Mouse (Mus musculus): ENCODE data around the gene Srgap1. TPM values are rescaled to one million over a fixed set of nuclear protein-coding genes. Genes with fewer than 3 reads are reported as not detected.

The Srgap1 gene
- polyA plus RNA-seq, 1 experiment from 2014 or later = 35.5 TPM

DNA sequence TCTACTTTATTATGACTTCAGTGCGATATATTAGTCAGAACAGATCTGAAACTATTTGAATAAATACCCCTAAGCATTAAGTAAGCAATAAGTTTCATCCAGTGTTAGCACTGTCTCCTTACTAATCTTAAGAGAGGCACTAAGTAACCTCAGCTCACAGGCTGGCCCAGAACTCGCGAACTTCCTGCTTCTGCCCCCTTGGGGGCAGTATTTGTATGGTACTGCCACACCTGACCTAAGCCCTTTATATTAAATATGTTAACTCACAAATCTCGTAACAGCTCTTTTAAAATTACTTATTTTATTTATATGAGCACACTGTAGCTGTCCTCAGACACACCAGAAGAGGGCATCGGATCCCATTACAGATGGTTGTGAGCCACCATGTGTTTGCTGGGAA lies 213.7 kb downstream of the Srgap1 start:
- no peaks in the 10 kb centered on the region for H3K9me3 ChIP-seq (replicated peaks)
- H3K27me3 ChIP-seq = no peaks in the 10 kb centered on the region
- no peaks in the 10 kb centered on the region; the same call in 1 of the 2 replicates for H3K36me3 ChIP-seq
- H3K27ac ChIP-seq = no peak overlapping the region
- peaks cover 24% of the 10 kb centered on the region for H3K4me1 ChIP-seq
- H3K4me3 ChIP-seq = no peak overlapping the region
- ATAC-seq (ENCODE audit: low FRiP score) = no peak
- H3K9ac ChIP-seq = no peak overlapping the region
- H3K4me2 ChIP-seq (replicated peaks) = no peak overlapping the region
- WGBS = 86% methylated on average over 5 of the region's 5 CpGs

DNA sequence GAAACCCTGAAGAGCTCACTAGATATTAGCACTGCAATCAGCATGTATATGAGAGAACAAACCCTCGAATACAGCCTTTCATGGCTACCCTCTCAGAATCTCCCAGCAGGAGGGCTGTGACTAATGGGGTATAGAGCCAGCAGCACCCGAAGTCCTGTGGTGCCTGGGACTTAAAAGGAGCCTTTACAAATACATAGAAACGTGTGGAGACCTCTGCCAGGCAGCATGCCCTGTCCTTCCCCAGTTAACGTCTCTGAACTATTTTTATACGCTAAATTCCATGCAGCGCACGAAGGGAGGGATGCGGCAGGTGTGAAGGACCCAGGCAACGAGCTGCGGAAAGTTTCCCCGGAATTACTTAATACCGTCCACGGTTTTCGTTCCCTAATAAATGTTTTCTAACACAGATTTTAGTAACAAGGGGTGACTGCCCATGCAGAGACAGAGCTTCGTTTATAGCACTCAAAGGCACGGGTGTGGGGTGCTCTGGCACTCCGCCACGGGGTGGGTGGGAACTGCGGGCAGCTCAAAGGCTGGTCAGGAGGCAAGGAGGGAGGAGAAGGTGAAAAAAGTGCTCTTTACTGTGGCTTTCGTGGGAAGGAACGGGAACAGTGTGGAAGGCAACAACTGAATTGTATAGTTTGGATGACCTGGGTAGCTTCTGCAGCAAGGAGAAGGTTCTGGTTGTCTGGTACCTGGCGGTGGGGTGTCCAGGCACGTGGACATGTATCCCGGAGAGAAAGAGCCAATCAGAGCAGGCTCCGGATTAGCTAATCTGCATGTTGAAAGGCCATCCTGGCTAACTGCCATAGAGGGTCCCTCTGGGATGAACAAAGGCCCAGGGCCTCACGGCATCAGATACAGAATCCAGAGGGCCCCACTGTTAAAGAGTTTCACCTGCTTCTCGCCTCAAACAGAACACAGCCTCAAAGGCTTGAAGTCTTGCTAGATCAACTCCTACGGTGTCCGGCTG lies 216.5 kb downstream of the Srgap1 start:
- peak; percentile 72 for ATAC-seq (ENCODE audit: low FRiP score)
- H3K27ac ChIP-seq = peak overlapping the region; percentile 74
- no peak overlapping the region for H3K4me2 ChIP-seq (replicated peaks)
- 53% methylated on average over 29 of the region's 29 CpGs for WGBS
- H3K9me3 ChIP-seq (replicated peaks) = no peaks in the 10 kb centered on the region
- H3K27me3 ChIP-seq = no peaks in the 10 kb centered on the region
- peaks cover 30% of the 10 kb centered on the region for H3K4me1 ChIP-seq
- no peaks in the 10 kb centered on the region; the same call in 1 of the 2 replicates for H3K36me3 ChIP-seq
- no peak overlapping the region for H3K9ac ChIP-seq
- H3K4me3 ChIP-seq = no peak overlapping the region

DNA sequence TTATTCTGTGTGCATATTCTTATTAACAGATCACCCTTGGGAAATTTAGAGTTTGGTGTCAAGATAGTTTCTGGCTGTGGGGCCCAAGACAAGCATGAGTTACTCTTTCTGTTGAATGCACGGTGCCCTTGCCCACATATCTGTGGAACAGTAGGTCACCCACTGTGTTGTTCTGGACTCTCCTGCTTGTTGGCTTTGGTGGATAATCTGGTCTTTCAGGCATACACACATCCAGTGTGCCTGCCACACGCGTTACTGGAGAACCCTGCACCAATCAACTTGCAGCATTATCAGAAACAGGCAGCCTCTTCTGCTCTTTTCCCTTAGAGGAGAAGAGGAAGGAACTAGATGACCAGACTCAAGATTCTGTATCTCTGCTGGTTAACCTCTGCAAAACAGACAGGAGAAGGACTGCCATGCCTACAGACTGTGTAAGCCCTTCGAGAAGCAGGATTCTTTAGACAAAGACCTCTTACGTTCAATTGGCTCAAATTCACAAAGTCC lies 217.3 kb downstream of the Srgap1 start:
- H3K4me2 ChIP-seq (replicated peaks) = no peak overlapping the region
- H3K4me1 ChIP-seq = peaks cover 30% of the 10 kb centered on the region
- no peak overlapping the region for H3K9ac ChIP-seq
- no peak overlapping the region for H3K4me3 ChIP-seq
- peaks cover 3% of the 10 kb centered on the region; the same call in 1 of the 2 replicates for H3K36me3 ChIP-seq
- peak overlapping the region; percentile 74 for H3K27ac ChIP-seq
- WGBS = 68% methylated on average over 5 of the region's 5 CpGs
- no peak for ATAC-seq (ENCODE audit: low FRiP score)
- no peaks in the 10 kb centered on the region for H3K27me3 ChIP-seq
- no peaks in the 10 kb centered on the region for H3K9me3 ChIP-seq (replicated peaks)

DNA sequence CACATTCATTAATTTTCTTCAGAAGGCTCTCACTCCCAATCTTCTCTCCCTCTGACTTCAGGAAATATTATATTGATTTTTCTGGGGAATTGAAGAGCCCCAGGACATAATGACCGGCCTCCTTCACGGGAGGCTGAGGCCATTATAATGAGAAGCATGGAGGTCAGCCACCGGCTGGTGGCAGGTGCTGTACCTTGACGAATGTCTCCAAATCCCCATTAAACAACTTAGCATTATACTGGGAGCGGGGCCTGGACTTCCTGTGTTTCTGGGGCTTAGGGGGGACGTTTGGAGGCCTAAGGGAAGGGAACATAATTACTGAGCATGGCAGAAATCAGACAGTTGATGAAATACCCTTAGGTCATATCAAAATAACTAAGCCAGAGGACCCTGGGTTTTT lies 218.1 kb downstream of the Srgap1 start:
- H3K9me3 ChIP-seq (replicated peaks) = no peaks in the 10 kb centered on the region
- 0 out of 2 replicates have a peak, but pooled peaks cover 3% of the 10 kb centered on the region for H3K36me3 ChIP-seq
- peaks cover 30% of the 10 kb centered on the region for H3K4me1 ChIP-seq
- H3K9ac ChIP-seq = no peak overlapping the region
- no peak overlapping the region for H3K4me2 ChIP-seq (replicated peaks)
- peak overlapping the region; percentile 74 for H3K27ac ChIP-seq
- 0 out of 2 replicates have a peak, but pooled peaks have one; percentile 35 for ATAC-seq (ENCODE audit: low FRiP score)
- H3K27me3 ChIP-seq = no peaks in the 10 kb centered on the region
- H3K4me3 ChIP-seq = no peak overlapping the region
- 35% methylated on average over 6 of the region's 6 CpGs for WGBS

DNA sequence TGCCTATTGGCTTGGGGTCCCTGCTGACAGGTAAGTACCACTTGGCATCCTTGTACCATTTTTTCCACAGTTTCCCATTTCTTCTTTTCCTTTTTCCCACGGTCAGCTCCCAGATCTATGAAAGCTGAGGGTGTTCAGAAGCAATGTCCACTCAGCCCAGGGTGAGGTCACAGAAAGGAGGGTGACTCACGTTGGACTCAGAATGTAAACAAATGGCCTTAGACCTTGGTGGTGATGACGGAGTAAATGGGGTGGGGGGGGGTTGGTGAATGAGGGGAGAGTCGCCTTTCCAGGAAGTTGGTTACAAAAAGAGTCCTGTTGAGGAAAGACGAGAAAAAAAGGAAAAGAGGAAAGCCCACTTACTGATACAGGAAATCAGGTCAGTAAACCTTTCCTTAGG lies 224.4 kb downstream of the Srgap1 start:
- Histone ChIP-seq H3K27ac (no peak overlapping the region), H3K27me3 (no peaks in the 10 kb centered on the region), H3K9me3 (replicated peaks) (no peaks in the 10 kb centered on the region), H3K4me2 (replicated peaks) (no peak overlapping the region), H3K4me3 (no peak overlapping the region), H3K4me1 (peaks cover 14% of the 10 kb centered on the region), H3K36me3 (peaks cover 30% of the 10 kb centered on the region), H3K9ac (no peak overlapping the region)
- 70% methylated on average over 5 of the region's 5 CpGs for WGBS
- no peak for ATAC-seq (ENCODE audit: low FRiP score)

DNA sequence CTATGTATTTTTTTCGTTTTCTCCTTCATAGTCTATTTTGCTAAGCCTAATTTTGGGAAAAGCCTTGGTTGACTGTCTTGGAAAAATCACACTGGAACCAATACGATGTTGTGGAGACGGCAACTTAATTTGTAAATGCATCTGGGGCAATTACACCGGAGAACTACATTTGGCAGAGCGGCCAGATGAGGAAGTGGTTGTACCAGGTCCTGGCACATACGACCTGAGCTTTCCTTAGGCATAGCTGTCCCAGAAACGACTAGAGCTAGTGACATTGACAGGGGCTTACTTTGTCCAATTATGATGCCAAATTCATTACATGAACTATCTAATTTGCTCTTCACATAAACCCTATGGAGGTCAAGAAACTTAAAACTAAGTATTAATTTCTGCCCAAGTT lies 226.3 kb downstream of the Srgap1 start:
- Histone ChIP-seq H3K4me2 (replicated peaks) (no peak overlapping the region), H3K27me3 (no peaks in the 10 kb centered on the region), H3K9ac (no peak overlapping the region), H3K27ac (no peak overlapping the region), H3K4me3 (no peak overlapping the region), H3K36me3 (peaks cover 30% of the 10 kb centered on the region), H3K4me1 (peaks cover 11% of the 10 kb centered on the region), H3K9me3 (replicated peaks) (no peaks in the 10 kb centered on the region)
- WGBS = 89% methylated on average over 7 of the region's 7 CpGs
- ATAC-seq (ENCODE audit: low FRiP score) = no peak

DNA sequence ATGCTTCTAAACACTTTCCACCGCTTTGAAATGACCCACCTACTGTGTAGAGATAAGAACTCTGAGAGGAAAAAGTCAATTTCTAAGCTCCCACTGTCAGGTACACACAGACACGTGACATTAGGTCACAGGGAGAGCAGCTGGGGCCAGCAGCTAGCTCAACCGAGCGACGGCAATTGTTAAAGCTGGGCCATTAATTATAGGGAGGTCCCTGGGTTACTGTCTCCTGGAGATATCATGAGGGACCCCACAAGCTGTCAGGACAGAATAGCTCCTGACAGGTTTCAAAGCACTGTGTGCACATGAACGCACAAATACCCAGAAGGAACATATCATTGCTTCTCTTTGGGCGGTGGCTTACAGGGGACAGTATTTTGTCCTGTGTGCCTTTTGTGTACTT lies 229.1 kb downstream of the Srgap1 start:
- 37% methylated on average over 7 of the region's 7 CpGs for WGBS
- ATAC-seq (ENCODE audit: low FRiP score) = peak; percentile 72; the same call in 1 of the 2 replicates
- Histone ChIP-seq H3K4me2 (replicated peaks) (no peak overlapping the region), H3K4me1 (peaks cover 11% of the 10 kb centered on the region), H3K27me3 (no peaks in the 10 kb centered on the region), H3K9ac (no peak overlapping the region), H3K36me3 (peaks cover 27% of the 10 kb centered on the region), H3K4me3 (no peak overlapping the region), H3K27ac (no peak overlapping the region), H3K9me3 (replicated peaks) (no peaks in the 10 kb centered on the region)

DNA sequence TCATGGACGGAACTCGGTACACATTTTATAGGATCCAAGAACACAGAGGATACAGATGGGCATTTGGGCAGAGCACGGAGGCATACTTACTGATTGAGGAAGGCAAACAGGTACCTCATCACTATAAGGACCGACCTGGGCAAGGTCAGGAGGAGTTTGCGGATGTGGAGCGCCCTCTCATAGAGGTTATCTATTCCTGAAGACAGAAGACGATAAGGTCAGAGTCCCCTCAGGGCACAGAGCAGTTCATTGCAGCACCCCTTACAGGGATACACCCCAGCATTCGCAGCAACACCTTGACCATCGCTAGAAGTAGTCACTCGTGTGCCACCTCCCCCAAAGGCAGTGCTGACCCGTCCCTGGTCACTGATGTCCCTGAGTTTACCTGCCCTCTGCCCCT lies 239.3 kb downstream of the Srgap1 start:
- no peak for ATAC-seq (ENCODE audit: low FRiP score)
- no peak overlapping the region for H3K4me3 ChIP-seq
- 94% methylated on average over 11 of the region's 11 CpGs for WGBS

DNA sequence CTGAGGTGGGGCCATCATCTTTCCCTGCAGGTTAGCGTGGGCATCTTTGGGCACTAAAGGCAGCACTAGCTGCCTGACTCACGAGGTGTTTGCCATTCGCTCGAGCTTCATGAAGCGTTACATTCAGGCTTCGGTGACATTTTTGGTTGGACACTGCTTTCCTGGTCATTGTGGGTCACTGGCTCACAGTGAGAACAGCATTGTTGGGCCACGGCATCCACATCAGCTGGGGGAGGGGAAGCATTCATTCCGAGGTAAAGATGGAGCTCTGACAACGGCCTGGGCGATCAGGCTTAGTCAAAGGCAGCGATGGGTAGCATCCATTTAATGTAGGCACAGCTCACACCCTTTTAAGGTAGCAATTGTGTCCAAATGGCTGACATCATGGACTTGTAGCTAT lies 240.3 kb downstream of the Srgap1 start:
- Histone ChIP-seq H3K9me3 (replicated peaks) (no peaks in the 10 kb centered on the region), H3K36me3 (peaks cover 21% of the 10 kb centered on the region), H3K4me3 (no peak overlapping the region), H3K4me1 (peaks cover 8% of the 10 kb centered on the region), H3K27me3 (no peaks in the 10 kb centered on the region), H3K4me2 (replicated peaks) (no peak overlapping the region), H3K9ac (no peak overlapping the region), H3K27ac (no peak overlapping the region)
- ATAC-seq (ENCODE audit: low FRiP score) = no peak
- 28% methylated on average over 11 of the region's 11 CpGs for WGBS

More for the DNA sequence above, 239.3 kb downstream of the Srgap1 start:
- no peak overlapping the region for H3K27ac ChIP-seq
- no peak overlapping the region for H3K9ac ChIP-seq
- no peak overlapping the region for H3K4me2 ChIP-seq (replicated peaks)
- peaks cover 8% of the 10 kb centered on the region for H3K4me1 ChIP-seq
- no peaks in the 10 kb centered on the region for H3K9me3 ChIP-seq (replicated peaks)
- no peaks in the 10 kb centered on the region for H3K27me3 ChIP-seq
- peaks cover 13% of the 10 kb centered on the region for H3K36me3 ChIP-seq

DNA sequence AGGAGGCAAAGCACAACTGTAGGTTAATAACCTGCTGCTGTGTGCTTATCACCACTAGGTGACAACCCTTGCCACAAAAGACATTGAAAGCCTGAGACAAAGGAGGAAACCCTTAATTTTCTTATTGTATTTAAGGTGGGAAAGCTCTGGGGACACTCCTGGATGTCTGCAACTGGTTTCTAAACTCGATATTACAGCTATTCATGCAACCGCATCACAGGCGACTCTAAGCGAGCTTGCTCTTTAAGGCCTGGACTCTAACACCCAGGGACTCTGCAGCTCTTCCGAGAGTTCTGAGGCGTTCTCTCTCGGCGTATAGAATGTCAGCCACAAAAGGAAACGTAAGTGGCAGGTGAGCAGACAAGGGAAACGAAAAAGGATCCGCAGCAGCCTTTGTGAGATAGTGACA lies 241.2 kb downstream of the Srgap1 start:
- no peaks in the 10 kb centered on the region for H3K9me3 ChIP-seq (replicated peaks)
- WGBS = 67% methylated on average over 11 of the region's 11 CpGs

DNA sequence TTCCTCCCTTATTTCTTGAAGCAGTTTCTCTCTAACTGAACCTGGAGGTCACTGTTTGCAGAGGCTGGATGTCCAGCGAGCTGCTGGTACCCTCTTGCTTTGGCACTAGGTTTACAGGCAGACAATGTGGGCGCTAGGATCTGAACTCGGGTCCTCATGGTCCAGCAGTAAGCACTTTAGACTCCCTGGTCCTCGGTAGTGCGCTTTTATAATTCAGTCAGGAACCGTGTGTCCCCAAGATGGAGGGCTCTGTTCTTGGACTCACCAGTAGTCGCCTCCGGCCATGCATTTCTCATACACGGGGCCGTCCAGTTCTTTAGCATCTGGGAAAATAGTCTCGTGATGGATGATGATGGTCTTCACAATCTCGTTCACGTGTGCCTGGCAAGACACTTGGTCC lies 242.6 kb downstream of the Srgap1 start:
- no peak for ATAC-seq (ENCODE audit: low FRiP score)
- H3K27me3 ChIP-seq = no peaks in the 10 kb centered on the region
- H3K4me3 ChIP-seq = no peak overlapping the region
- peaks cover 39% of the 10 kb centered on the region for H3K36me3 ChIP-seq
- WGBS = 95% methylated on average over 13 of the region's 13 CpGs
- H3K9ac ChIP-seq = no peak overlapping the region
- H3K27ac ChIP-seq = no peak overlapping the region
- H3K4me2 ChIP-seq (replicated peaks) = no peak overlapping the region
- no peaks in the 10 kb centered on the region for H3K9me3 ChIP-seq (replicated peaks)
- peaks cover 8% of the 10 kb centered on the region for H3K4me1 ChIP-seq

More for the DNA sequence above, 241.2 kb downstream of the Srgap1 start:
- ATAC-seq (ENCODE audit: low FRiP score) = no peak
- Histone ChIP-seq H3K4me2 (replicated peaks) (no peak overlapping the region), H3K4me1 (peaks cover 8% of the 10 kb centered on the region), H3K36me3 (peaks cover 26% of the 10 kb centered on the region), H3K27ac (peak overlapping the region; percentile 58; the same call in 1 of the 2 replicates), H3K27me3 (no peaks in the 10 kb centered on the region), H3K9ac (0 out of 2 replicates have a peak overlapping the region, but pooled peaks have one; percentile 23), H3K4me3 (no peak overlapping the region)

DNA sequence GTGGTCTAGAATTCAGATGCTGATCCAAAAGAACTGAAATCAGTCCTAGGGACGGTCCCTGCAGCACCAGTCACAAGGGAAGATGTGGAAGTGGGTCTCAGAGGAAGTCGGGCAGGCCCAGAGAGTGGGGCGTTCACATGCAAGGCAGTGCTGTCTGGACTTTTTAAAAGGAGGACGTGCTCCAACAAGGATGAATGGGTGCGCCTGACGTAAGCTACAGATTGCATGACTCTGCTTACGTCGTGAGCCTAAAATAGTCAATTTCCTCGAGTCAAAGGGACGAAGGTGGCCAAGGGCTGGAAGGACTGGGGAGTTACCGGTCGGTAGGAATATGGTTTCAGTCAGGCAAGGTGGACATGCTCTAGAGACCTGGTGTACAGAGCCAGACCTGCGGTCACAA lies 247.1 kb downstream of the Srgap1 start:
- no peaks in the 10 kb centered on the region for H3K9me3 ChIP-seq (replicated peaks)
- H3K4me3 ChIP-seq = no peak overlapping the region
- H3K4me2 ChIP-seq (replicated peaks) = no peak overlapping the region
- no peaks in the 10 kb centered on the region for H3K4me1 ChIP-seq
- no peaks in the 10 kb centered on the region for H3K27me3 ChIP-seq
- H3K36me3 ChIP-seq = peaks cover 55% of the 10 kb centered on the region
- no peak overlapping the region for H3K9ac ChIP-seq
- 94% methylated on average over 13 of the region's 13 CpGs for WGBS
- no peak overlapping the region for H3K27ac ChIP-seq
- ATAC-seq (ENCODE audit: low FRiP score) = no peak

Measured in hindbrain, embryonic 12.5 days (tissue).